Mouse (Mus musculus) yolk sac, embryonic 10.5 days (tissue): ENCODE results near the gene Jkamp.
"Not testable (repeated sequence)": the region's sequence is repeated elsewhere in the genome, so short reads cannot be mapped to it uniquely, and the experiment has no call there.

Experiments
- DNase-seq: peaks from one replicate; pipeline ENCODE4 v3.0.0-alpha.2; 2017; ENCODE audit warnings: low spot score

Gene Jkamp

DNA sequence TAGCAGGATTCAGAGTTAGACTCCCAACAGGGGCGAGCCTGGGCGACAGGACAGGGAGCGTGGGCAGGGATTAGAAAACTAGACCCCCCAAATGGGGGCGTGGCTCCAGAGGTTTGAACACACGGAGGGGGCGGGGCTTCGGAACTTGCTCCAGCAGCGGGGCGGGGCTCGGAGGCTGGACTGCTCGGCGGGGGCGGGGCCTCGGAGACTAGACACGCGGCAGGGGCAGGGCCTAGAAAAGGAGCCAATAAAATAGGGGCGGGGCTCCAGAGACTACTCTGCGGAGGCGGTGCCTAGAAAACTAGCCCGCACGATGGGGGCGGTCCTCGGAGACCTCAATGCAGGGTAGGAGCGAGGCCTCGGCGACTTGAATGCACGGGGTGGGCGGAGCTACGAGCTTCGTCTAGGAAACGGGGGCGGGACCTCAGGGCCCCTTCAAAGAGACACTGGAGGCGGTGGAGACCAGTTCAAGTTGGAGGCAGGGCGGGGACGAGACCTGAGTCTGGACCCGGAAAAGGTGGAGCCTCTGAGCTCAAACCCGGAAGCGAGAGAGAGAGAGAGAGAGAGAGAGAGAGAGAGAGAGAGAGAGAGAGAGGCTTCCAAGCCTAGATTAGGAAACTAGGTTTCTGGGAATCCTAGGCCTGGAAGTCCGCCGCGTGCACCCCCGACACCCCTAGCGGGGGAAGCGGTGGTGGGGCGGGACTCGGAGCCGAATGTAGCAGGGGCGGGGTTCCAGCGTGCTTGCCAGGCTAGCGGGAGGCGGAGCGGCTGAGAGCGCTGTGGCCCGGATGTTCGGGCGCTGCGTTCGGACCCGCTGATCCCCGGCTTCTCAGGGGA is at the start of gene Jkamp, which contains the start of gene L3hypdh:
Jkamp (plus strand) TSS at position 261 of the 837 bp plus-strand sequence.
L3hypdh (minus strand) TSS at position 111 of the 837 bp plus-strand sequence.
- DNase-seq: peak; percentile 100

DNA sequence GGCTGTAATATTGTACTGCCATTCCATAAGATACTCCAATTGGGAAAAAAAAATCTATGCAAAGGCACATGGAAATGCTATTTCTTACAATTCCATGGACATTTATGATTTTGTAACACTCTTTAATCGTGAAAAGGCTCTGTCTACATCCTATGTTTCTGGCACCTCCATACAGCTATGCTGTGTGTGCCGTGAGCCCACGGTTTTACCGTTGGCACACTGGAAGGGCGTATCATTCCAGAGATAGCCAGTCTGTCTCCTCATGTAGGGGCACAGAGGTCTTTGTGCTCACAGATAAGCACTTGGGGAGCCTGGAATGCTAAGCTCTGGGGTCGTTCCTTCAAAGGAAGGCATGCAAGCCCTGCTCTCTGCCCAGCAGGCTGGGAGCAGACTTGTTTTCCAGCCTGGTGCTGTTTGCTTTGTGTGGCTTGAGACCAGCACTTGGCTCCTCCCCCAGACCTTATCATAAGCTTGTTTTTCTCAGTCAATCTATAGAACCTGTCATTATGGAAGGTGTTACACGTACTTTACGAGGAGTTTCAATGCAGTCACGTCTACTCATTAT is 49.2 kb upstream of the Jkamp start:
- DNase-seq: no peak

DNA sequence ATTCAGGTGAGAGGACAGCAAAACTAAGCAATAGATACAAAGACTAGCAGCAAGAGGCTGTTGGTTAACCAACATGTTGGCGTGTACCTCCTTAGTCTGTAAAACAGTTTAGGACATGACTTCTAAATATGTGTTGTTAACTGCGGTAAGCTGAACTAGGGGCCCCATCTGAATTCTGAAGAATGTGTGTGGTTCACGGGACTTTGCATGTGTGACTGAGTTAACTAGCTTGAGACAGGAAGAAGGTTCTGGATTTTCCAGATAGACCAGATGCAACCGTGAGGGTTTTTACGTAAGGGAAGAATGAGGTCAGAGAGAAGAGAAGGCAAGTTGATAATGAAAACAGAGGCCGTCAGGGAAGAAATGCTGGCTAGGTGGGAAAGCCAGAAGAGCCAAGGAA is 48.3 kb upstream of the Jkamp start:
- DNase-seq: no peak

DNA sequence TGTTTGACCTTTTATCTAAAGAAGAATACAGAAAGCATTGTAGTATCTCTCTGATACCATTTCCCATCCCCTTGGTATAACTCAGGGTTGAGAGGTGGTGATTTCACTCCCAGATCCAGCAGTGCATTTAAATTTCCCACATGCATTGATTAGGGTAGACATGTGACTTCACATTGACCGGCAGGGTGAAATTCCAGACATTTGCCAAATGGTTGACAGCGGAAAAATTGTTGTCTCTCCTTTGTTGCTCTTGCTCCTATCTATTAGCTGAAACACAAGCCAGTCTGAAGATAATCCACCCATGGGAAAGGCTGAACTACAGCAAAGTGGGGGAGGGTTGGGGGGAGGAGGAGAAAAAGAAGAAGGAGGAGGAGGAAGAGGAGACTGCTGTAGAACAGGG is 46.5 kb upstream of the Jkamp start:
- no peak for DNase-seq

DNA sequence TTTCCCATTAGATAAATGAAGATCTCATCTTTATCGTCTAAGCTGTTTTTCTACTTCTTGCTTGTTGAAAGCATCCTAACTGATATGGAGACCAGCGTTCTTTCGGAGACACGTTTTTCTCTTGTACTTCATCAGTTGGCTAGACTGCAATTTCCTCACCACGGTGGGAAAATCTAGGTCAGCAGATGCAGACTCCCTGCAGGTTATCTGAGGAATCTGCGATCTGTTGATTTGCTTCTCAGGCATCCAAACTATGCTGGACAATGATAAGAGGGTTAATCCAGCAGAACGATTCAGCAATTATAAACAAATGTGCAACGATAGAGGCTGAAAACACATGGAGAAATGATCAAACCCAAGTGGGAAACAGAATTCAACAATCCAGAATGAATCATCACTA is 45.9 kb upstream of the Jkamp start:
- peak; percentile 69 for DNase-seq

DNA sequence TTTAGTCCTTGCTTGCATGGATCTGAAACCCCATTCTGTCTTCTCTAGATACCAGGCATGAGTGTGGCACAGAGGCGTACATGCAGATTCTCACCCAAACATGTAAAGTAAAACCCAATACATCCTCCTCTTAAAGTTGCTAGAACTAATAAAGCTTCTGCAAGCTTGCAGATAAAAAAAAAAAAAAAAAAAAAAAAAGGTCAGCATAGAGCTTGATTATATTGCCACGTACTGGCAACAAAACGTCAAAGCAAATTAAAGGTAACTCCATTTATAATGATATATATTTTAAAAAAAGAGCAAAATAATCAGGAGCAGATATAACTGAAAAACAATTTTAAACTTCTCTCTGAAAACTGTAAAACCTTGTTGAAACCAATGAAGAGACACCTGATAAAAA is 44.2 kb upstream of the Jkamp start:
- DNase-seq: no peak

DNA sequence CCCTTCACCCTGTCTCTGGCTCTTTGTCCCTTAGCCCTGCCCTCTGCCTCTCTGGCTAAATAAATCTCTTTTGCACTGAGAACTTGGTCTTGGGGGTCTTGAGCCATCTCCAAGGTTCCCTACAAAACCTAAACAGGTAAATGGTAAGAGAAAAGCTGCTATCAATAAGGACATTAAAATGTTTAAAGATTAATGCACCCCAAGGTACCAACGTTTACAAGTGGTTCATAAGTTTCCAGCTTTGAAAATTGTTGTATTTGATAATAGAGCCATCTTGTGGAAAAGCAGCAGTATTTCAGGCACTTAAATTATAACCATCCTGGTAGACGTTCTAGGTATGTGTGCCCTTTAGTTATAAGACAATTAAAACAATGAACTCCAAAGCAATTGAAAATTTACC is 37.9 kb upstream of the Jkamp start:
- DNase-seq: no peak

DNA sequence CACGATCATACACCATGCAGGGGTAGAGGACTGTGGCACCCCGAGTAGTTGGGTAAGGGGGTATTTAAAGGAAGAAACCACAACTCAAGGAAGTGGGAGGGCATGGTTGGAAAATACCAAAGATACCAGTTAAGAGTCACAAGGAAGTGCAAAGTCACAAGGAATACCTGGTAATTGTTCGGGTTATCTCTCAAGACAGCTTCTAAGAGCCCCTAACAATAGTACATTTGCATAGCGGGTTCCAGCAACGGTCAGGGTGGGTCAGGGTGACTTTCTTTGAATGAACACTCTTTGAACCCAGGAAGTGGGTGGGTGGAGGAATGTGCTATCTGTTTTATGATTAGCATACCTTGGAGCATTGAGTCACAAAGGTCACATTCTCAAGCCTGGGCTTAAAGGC is 35.2 kb upstream of the Jkamp start:
- DNase-seq: not testable (repeated sequence)

DNA sequence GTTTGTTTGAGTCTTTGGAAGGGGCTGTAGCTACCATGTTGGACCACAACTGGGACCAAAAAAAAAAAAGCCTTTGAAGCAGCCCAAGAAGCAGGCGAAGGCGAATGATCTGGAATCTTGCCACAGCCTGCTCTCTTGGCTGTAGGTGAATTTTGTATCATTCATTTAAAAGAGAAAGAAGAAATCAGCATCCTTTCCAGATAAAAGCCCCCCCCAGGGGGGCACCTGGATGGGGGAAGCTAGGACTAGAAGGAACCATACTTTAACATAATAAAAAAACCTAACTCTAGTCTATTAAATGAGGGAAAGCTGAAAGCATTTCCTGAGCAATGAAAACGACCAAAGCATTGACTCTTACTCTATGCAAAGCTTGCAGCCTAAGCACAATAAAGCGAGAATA is 34.6 kb upstream of the Jkamp start:
- DNase-seq: no peak

DNA sequence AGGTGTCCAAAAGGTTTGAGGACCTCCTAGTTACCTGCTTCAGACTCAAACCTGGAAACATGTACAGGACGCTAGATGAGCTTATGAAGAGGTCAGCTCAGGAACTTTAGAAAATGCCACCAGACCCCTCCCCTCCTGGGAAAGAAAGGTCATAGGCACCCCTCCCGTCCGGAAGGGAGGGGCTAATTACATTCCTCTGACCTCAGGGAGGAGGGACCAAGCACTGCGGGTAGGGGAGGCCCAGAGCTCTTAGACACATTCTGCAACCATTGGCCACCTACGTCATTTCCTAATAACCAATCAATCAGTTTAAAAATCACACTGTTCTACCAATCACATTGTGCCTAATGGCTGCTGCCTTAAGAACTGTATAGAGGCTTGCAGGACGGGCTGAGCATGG is 32.8 kb upstream of the Jkamp start:
- DNase-seq: no peak

DNA sequence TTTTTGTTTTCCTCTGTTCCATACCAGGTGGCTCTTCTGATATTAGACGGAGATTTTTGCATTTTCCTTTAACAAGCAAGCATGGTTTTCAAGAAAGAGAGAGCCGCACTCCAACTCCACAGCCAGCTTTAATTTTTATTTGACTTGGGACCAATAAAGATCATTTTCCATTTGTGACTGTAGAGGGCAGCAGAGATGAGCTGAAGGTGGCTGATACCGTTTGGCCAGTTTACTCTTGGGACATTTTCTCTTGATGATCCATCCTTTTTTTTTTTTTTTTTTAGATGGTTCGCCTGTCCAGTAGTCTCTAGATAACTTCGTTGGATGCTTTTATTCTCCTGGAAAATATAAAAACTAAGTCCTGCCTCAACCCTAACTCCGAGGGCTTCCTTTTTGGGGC is 32.1 kb upstream of the Jkamp start:
- DNase-seq: no peak

DNA sequence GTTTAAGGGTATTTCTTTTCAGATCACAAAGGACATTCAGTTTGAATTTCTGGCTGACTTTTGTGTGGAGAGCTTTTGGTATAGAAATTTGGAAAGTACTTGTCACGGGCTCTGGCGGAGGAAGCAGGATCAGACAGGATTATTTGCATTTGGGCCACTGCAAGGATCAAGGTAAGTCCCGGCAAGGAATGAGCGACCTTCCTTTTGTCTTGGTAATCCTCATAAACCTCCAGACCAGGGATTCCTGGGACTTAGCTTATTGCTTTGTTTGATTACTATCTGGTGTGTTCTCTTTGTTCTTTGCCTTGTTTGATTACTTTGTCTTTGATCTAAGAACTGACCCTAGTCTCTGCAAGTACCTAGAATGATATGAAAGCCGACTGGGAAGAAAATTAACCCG is 31.5 kb upstream of the Jkamp start:
- DNase-seq: no peak

DNA sequence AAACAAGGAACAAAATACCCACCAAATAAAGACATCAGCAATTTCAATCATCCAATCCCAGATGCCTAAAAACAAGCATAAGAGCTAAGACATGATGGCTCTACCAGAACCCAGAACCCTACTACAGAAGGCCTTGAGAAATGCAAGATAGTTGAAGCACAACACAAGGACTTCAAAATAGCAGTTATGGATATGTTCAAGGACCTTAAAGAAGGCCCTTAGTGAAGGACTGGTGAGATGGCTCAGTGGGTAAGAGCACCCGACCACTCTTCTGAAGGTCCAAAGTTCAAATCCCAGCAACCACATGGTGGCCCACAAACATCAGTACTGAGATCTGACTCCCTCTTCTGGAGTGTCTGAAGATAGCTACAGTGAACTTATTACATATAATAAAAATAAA is 27.6 kb upstream of the Jkamp start:
- DNase-seq: no peak

DNA sequence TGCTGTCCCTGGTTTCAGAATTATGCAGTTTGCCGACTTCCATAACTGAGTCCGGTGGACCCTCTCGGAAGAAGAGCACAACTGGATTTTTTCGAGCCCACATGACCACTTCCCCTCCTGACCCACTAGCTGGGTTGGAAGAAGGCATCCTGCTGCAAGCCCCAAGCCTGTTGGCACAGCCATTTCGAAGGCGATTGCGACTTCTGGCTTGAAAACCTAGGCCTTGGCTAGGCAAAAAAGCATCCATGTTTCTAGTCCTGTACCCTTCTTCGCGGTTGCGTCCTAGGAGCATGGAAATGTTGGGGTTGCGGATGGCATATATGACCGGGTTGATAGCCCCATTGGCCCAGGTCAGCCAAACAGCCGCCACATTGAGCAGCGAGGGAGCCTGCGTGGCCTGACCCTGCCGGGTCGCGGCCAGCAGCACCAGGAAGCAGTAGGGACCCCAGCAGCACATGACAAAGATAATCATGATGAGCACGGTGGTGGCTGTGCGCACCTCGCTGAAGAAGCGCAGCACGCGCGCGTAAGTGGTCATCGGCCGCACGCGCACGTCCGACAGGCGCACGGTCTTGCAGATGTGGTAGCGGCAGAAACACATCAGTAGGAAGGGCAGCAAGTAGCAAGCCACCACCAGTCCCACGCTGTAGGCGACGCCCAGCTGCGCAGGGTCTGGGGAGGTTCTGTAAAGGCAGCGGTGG is 15.6 kb upstream of the Jkamp start:
- no peak for DNase-seq

DNA sequence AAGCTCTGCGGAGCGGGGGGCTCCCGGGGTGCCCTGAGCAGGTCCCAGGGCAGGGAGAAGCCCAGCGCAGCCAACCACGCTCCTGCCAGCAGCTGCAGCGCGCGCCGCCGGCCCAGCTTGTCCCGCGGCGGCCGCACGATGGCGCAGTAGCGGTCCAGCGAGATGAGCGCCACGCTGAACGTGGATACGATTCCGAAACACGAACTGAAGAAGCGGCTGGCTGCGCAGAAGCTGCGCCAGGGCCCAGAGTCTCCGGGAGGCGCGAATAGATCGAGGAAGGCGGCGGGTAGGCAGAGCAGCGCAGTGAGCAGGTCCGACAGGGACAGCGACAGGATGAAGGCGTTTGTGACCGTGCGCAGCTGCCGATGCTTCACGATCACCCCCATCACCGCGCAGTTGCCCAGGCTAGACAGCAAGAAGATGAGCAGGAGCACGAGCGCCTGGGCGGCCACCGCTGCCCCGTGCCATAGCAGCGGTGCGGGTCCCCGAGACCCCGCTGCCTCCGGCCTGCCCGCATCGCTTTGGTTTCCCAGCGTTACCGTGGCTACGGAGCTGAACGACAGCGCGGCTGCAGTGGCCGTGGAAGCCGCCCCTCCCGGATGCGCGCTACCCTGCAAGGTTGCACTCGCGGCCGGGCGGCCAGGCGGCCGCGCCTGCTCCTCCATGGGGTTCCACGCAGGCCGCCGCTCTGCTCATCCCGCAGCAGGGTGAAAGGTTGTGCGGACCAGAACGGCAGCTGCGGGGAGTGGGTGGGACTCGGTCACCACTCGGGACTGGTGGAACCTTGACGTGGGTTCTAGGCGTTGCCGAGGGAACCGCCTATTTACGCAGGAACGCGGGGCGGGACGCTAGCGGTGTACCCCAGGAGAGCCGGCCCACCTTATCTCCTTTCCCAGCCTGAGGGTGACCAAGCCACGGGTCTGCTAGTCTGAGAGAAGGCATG is 14.8 kb upstream of the Jkamp start, which contains the start of gene Gpr135:
Gpr135 (minus strand) TSS at position 799 of the 943 bp plus-strand sequence.
- DNase-seq: peak; percentile 80

DNA sequence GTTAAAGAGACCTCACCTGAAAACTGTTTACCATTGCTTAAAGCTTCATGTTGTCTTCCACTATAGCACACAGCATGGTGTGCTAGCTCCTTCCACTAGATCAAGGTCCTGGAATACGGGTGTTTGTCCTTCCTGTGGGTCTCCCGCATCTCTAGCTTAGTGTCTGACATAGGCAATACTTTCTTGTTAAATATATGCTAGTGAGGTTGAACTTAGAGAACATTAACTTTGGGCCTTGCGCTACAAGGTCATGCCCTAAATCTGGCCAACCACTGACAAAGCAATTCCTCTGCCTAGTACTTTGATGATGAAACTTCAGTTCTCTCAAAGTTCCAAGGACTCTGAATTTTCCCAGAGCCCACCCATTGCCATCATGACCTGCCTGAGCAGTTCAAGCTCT is 7.1 kb upstream of the Jkamp start:
- peak; percentile 61 for DNase-seq

DNA sequence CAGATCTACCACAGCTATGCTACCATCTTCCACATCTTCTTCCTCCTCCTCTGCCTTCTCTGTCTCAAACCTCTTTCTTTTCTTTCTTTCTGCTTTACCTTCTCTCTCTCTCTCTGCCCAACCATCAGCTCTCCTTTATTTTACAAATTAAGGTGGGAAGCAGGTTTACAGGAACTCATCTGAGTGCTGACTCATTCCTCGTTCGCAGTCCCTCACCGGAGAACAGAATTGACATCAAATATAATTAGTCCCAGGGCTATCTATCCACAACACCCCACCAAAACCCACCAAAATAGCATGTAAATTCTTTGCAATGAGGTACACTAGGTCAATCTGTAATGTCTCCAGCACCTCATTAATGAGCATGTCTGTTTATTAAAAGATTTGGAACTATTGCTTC is 3.4 kb upstream of the Jkamp start:
- DNase-seq: no peak

DNA sequence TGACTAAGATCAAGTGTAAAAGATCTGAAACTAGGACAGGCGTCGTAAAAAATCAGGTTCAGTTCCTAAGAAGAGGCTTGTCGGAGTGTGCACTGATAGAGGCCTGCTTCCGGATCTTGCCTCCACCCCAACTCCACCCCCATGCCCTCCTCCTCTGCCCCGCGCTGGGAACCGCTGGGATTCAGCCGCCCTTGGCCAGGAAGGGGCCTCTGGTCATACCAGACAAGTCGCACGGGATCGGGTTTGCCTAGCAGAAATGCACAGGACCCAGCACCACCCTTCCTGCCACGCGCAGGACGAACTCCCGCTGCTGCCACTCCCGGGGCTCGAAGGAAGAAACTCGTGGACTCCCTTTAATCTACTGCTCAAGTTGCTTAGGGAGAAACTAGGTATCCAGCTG is 3.0 kb upstream of the Jkamp start:
- DNase-seq: peak; percentile 38

DNA sequence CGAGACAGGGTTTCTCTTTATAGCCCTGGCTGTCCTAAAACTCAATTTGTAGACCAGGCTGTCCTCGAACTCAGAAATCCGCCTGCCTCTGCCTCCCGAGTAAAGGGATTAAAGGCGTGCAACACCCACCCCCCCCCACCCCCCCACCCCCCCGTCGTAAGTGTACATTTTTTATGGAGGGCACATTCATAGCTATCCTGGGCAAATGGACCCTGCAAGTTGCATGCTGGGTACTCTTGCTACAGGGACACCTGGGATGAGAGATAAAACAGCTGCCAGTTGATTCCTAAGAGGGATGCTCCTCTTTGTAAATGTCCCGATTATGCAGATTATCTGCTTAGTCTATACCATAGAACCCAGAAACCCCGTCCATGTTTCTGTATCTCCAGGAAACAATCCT is 2.1 kb upstream of the Jkamp start:
- DNase-seq: no peak

DNA sequence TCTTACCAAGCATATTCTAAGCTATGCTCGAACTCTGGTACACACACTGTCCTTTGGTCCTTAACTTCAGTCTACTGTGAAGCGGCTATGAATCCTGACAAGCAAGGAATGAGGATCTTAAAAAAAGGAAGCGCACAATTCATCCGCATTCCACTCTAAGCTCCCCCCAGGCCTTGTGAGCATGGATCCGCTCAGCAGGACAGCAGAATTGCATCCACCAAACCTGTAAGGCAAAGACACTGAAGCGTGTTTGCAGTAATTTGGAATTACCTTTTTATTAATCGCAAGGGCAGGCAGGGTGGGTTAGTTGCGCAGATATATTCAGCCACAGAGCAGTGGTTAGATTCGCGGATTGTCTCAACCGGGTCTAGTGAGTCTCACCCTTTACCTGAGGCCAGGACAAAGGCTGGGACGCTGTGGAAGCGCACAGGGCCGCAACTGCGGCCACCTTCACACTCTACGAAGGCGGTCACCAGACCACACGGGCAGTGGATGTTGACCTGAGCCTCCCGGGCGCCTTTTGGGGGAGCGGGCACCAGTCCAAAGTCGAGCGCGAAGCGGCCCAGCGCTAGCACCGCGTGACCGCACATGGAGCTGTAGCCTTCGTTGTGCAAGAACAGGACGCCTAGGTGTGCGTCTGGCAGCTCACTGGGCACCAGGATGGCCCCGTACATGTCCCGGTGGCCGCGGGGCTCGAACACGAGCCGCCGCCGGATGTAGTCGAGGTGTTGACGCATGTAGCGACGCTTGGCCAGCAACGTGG is 947 bp upstream of the Jkamp start:
- DNase-seq: peak; percentile 76

DNA sequence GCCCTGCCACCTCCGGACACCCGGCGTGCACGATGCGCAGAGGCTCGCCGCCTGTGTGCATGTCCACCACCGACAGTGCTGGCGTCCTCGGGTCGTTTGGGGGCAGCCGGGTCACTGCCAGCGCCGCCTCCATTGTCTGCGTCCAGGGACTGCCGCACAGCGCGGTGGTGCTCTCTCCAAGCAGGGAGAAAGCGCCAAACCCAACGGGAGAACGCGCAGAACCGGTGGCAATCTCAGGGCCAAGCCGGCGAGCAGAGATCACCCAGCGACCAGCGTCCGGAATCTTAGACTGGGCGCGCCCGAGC is 413 bp upstream of the Jkamp start:
- DNase-seq: no peak
